Mouse (Mus musculus) liver, adult 2 months (tissue): ENCODE measurements around the gene Foxp1.

ENCODE experiments used
- CTCF ChIP-seq: fragments of 200-500 bp; IDR thresholded peaks from 2 replicates; pipeline ENCODE4 v1.5.1; 2011; ENCODE audit warnings: low read depth, low read length, control low read depth
- POLR2A ChIP-seq: fragments of 200-500 bp; IDR thresholded peaks from 2 replicates; pipeline ENCODE4 v1.6.1; 2011; ENCODE audit warnings: low read length, control low read depth; ENCODE audit not compliant: insufficient read depth; ENCODE audit errors: extremely low read depth

GRCm38 (mm10) chr6:99305751-99306150 lies 216.8 kb downstream of the Foxp1 start:
- TF ChIP-seq POLR2A: no peak
- no peak for TF ChIP-seq CTCF
